Mouse (Mus musculus): Measurements from ENCODE around the gene Rab5b. TPM values are rescaled to one million over a fixed set of nuclear protein-coding genes. Genes with fewer than 3 reads are reported as not detected.
"Not testable (repeated sequence)": the region's sequence is repeated elsewhere in the genome, so short reads cannot be mapped to it uniquely, and the experiment has no call there.

Gene Rab5b
- polyA plus RNA-seq, 1 experiment from 2014 or later = 54.6 TPM

GRCm38 (mm10) chr10:128731992-128732391 lies 35.9 kb upstream of the Rab5b start:
- Histone ChIP-seq H3K36me3 (ENCODE audit: control insufficient read depth, insufficient read depth, low read length) (no peaks in the 10 kb centered on the region), H3K27me3 (ENCODE audit: control insufficient read depth, insufficient read depth, low read length) (no peaks in the 10 kb centered on the region), H3K27ac (ENCODE audit: low read depth, low read length) (no peak overlapping the region), H3K4me2 (replicated peaks; ENCODE audit: low read depth, low read length) (no peak overlapping the region), H3K4me3 (ENCODE audit: low read length) (no peak overlapping the region), H3K9ac (ENCODE audit: low read depth, low read length) (no peak overlapping the region), H3K9me3 (ENCODE audit: control insufficient read depth, low read length) (no peaks in the 10 kb centered on the region), H3K4me1 (ENCODE audit: control insufficient read depth, insufficient read depth, low read length) (no peaks in the 10 kb centered on the region)
- ATAC-seq (ENCODE audit: low FRiP score, low TSS enrichment) = no peak

GRCm38 (mm10) chr10:128731002-128731433 lies 35.0 kb upstream of the Rab5b start:
- Histone ChIP-seq H3K27ac (ENCODE audit: low read depth, low read length) (no peak overlapping the region), H3K9ac (ENCODE audit: low read depth, low read length) (no peak overlapping the region)
- WGBS = 16% methylated on average over 10 of the region's 10 CpGs

GRCm38 (mm10) chr10:128728059-128728458 lies 32.0 kb upstream of the Rab5b start:
- no peaks in the 10 kb centered on the region for H3K4me1 ChIP-seq (ENCODE audit: control insufficient read depth, insufficient read depth, low read length)
- no peak overlapping the region for H3K4me2 ChIP-seq (replicated peaks; ENCODE audit: low read depth, low read length)
- H3K4me3 ChIP-seq (ENCODE audit: low read length) = no peak overlapping the region
- no peaks in the 10 kb centered on the region for H3K36me3 ChIP-seq (ENCODE audit: control insufficient read depth, insufficient read depth, low read length)
- WGBS = 89% methylated on average over 5 of the region's 5 CpGs
- no peak for ATAC-seq (ENCODE audit: low FRiP score, low TSS enrichment)
- no peaks in the 10 kb centered on the region for H3K27me3 ChIP-seq (ENCODE audit: control insufficient read depth, insufficient read depth, low read length)
- H3K27ac ChIP-seq (ENCODE audit: low read depth, low read length) = no peak overlapping the region
- H3K9ac ChIP-seq (ENCODE audit: low read depth, low read length) = no peak overlapping the region
- H3K9me3 ChIP-seq (ENCODE audit: control insufficient read depth, low read length) = no peaks in the 10 kb centered on the region

More at GRCm38 (mm10) chr10:128731002-128731433, 35.0 kb upstream of the Rab5b start:
- Histone ChIP-seq H3K4me2 (replicated peaks; ENCODE audit: low read depth, low read length) (no peak overlapping the region; the same call in 1 of the 2 replicates), H3K36me3 (ENCODE audit: control insufficient read depth, insufficient read depth, low read length) (no peaks in the 10 kb centered on the region), H3K27me3 (ENCODE audit: control insufficient read depth, insufficient read depth, low read length) (no peaks in the 10 kb centered on the region), H3K4me1 (ENCODE audit: control insufficient read depth, insufficient read depth, low read length) (no peaks in the 10 kb centered on the region), H3K9me3 (ENCODE audit: control insufficient read depth, low read length) (no peaks in the 10 kb centered on the region), H3K4me3 (ENCODE audit: low read length) (no peak overlapping the region)
- peak; percentile 82 for ATAC-seq (ENCODE audit: low FRiP score, low TSS enrichment)

- not testable (repeated sequence) for H3K27ac ChIP-seq (ENCODE audit: low read depth, low read length)
- WGBS = 67% methylated on average over 3 of the region's 4 CpGs
Measured at GRCm38 (mm10) chr10:128725466-128725865, 29.4 kb upstream of the Rab5b start.

GRCm38 (mm10) chr10:128715559-128716537 lies 19.8 kb upstream of the Rab5b start:
- Histone ChIP-seq H3K4me1 (ENCODE audit: control insufficient read depth, insufficient read depth, low read length) (no peaks in the 10 kb centered on the region), H3K9me3 (ENCODE audit: control insufficient read depth, low read length) (no peaks in the 10 kb centered on the region), H3K9ac (ENCODE audit: low read depth, low read length) (no peak overlapping the region), H3K27ac (ENCODE audit: low read depth, low read length) (no peak overlapping the region), H3K4me2 (replicated peaks; ENCODE audit: low read depth, low read length) (no peak overlapping the region), H3K4me3 (ENCODE audit: low read length) (no peak overlapping the region), H3K36me3 (ENCODE audit: control insufficient read depth, insufficient read depth, low read length) (no peaks in the 10 kb centered on the region), H3K27me3 (ENCODE audit: control insufficient read depth, insufficient read depth, low read length) (no peaks in the 10 kb centered on the region)
- ATAC-seq (ENCODE audit: low FRiP score, low TSS enrichment) = no peak
- WGBS = 87% methylated on average over 19 of the region's 19 CpGs

More at GRCm38 (mm10) chr10:128725466-128725865, 29.4 kb upstream of the Rab5b start:
- H3K4me1 ChIP-seq (ENCODE audit: control insufficient read depth, insufficient read depth, low read length); H3K9ac ChIP-seq (ENCODE audit: low read depth, low read length); H3K4me2 ChIP-seq (replicated peaks; ENCODE audit: low read depth, low read length); ATAC-seq (ENCODE audit: low FRiP score, low TSS enrichment); H3K4me3 ChIP-seq (ENCODE audit: low read length); H3K27me3 ChIP-seq (ENCODE audit: control insufficient read depth, insufficient read depth, low read length); H3K36me3 ChIP-seq (ENCODE audit: control insufficient read depth, insufficient read depth, low read length); H3K9me3 ChIP-seq (ENCODE audit: control insufficient read depth, low read length): not testable (repeated sequence)

- not testable (repeated sequence) for ATAC-seq (ENCODE audit: low FRiP score, low TSS enrichment); H3K27ac ChIP-seq (ENCODE audit: low read depth, low read length); H3K4me2 ChIP-seq (replicated peaks; ENCODE audit: low read depth, low read length); H3K27me3 ChIP-seq (ENCODE audit: control insufficient read depth, insufficient read depth, low read length); H3K4me3 ChIP-seq (ENCODE audit: low read length); H3K36me3 ChIP-seq (ENCODE audit: control insufficient read depth, insufficient read depth, low read length); H3K4me1 ChIP-seq (ENCODE audit: control insufficient read depth, insufficient read depth, low read length); H3K9ac ChIP-seq (ENCODE audit: low read depth, low read length); H3K9me3 ChIP-seq (ENCODE audit: control insufficient read depth, low read length)
- 95% methylated on average over 7 of the region's 7 CpGs for WGBS
Measured at GRCm38 (mm10) chr10:128711318-128711717, 15.3 kb upstream of the Rab5b start.

- 8% methylated on average over 11 of the region's 11 CpGs for WGBS
- peak; percentile 6; the same call in 1 of the 2 replicates for ATAC-seq (ENCODE audit: low FRiP score, low TSS enrichment)
- H3K4me1 ChIP-seq (ENCODE audit: control insufficient read depth, insufficient read depth, low read length) = peaks cover 8% of the 10 kb centered on the region; the same call in 1 of the 2 replicates
Measured at GRCm38 (mm10) chr10:128705317-128705693, 9.2 kb upstream of the Rab5b start.

GRCm38 (mm10) chr10:128704491-128705316 lies 8.6 kb upstream of the Rab5b start, which contains the start of gene Cdk2:
Gene Cdk2, minus strand, starts transcription at chr10:128705031.
- peak within 1 kb of the TSS; percentile 97 for H3K27ac ChIP-seq (ENCODE audit: low read depth, low read length)

More at GRCm38 (mm10) chr10:128705317-128705693, 9.2 kb upstream of the Rab5b start:
- Histone ChIP-seq H3K36me3 (ENCODE audit: control insufficient read depth, insufficient read depth, low read length) (peaks cover 26% of the 10 kb centered on the region), H3K27ac (ENCODE audit: low read depth, low read length) (peak overlapping the region; percentile 42; the same call in 1 of the 2 replicates), H3K4me3 (ENCODE audit: low read length) (peak overlapping the region; percentile 75), H3K4me2 (replicated peaks; ENCODE audit: low read depth, low read length) (peak overlapping the region; percentile 43), H3K27me3 (ENCODE audit: control insufficient read depth, insufficient read depth, low read length) (no peaks in the 10 kb centered on the region), H3K9me3 (ENCODE audit: control insufficient read depth, low read length) (no peaks in the 10 kb centered on the region), H3K9ac (ENCODE audit: low read depth, low read length) (peak overlapping the region; percentile 56)

More at GRCm38 (mm10) chr10:128704491-128705316, 8.6 kb upstream of the Rab5b start, which contains the start of gene Cdk2:
- Histone ChIP-seq H3K4me3 (ENCODE audit: low read length) (peak within 1 kb of the TSS; percentile 75), H3K27me3 (ENCODE audit: control insufficient read depth, insufficient read depth, low read length) (no peaks in the 10 kb centered on the region), H3K9ac (ENCODE audit: low read depth, low read length) (peak within 1 kb of the TSS; percentile 76), H3K4me1 (ENCODE audit: control insufficient read depth, insufficient read depth, low read length) (peaks cover 8% of the 10 kb centered on the region; the same call in 1 of the 2 replicates), H3K36me3 (ENCODE audit: control insufficient read depth, insufficient read depth, low read length) (peaks cover 32% of the 10 kb centered on the region), H3K4me2 (replicated peaks; ENCODE audit: low read depth, low read length) (peak within 1 kb of the TSS; percentile 66), H3K9me3 (ENCODE audit: control insufficient read depth, low read length) (no peaks in the 10 kb centered on the region)
- WGBS = under 1% methylated on average over 60 of the region's 62 CpGs
- ATAC-seq (ENCODE audit: low FRiP score, low TSS enrichment) = peak; percentile 95

All from kidney, embryonic 14.5 days (tissue).